Mouse (Mus musculus): Measurements from ENCODE around the gene Rbm20. TPM values are rescaled to one million over a fixed set of nuclear protein-coding genes. Genes with fewer than 3 reads are reported as not detected.

Gene Rbm20
- 0.78 and 0.95 TPM in 2 replicates for polyA plus RNA-seq (2014; fragmentation: Nextera tagmentation; extraction: Ambion mirVana)

DNA sequence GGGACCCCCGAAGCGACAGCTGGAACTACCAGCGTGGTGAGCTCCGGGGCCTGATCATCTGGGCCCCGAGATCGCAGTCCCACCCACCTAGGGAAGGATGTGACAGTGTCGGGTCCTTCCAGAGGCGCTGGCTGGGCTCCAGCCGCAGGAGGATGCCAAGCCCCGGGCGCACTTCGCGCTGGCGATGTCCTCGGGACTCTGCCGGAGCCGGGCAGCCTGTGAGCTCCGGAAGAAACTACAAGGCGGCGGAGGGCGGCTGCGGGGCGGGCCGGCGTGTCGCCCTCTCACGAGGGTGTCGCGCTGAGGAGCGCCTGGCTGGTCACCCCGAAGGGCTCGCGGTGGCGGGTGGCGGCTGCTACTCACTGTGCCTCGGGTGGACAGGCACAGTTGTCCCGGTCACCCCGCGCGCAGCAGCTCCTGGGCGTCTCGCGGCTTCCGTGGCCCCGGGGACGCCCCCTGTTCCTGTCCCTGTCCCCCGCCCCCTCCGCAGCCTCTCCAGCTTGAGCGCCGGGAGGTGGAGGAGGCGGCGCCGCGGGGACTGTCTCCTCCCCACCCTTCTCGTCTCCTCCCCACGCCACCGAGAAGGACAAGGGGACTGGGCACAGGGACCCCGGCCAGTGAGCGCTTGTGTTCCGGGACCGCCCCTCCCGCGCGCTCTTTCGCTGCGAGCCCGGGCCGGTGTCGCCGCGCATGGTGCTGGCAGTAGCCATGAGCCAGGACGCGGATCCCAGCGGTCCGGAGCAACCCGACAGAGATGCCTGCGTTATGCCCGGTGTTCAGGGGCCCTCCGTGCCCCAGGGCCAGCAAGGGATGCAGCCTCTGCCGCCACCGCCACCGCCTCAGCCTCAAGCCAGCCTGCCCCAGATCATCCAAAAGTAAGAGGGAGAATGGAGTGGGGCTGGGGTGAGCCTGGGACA lies at the start of gene Rbm20:
Gene Rbm20, plus strand, starts transcription at position 589 of the 917 bp plus-strand sequence.
- Histone ChIP-seq H3K27me3 (ENCODE audit: control insufficient read depth, insufficient read depth, low read length) (peaks cover 23% of the 10 kb centered on the region), H3K4me2 (replicated peaks; ENCODE audit: low read depth, low read length) (peak within 1 kb of the TSS; percentile 100), H3K4me3 (ENCODE audit: low read depth, low read length) (peak within 1 kb of the TSS; percentile 65), H3K9ac (replicated peaks; ENCODE audit: low read depth, low read length) (peak within 1 kb of the TSS; percentile 28; the same call in 1 of the 2 replicates), H3K27ac (ENCODE audit: low read length) (no peak within 1 kb of the TSS), H3K4me1 (ENCODE audit: control insufficient read depth, insufficient read depth, low read length) (peaks cover 14% of the 10 kb centered on the region; the same call in 1 of the 2 replicates), H3K9me3 (ENCODE audit: control insufficient read depth, low read depth, low read length) (no peaks in the 10 kb centered on the region), H3K36me3 (ENCODE audit: control insufficient read depth, insufficient read depth, low read length) (no peaks in the 10 kb centered on the region)
- under 1% methylated on average over 79 of the region's 82 CpGs for WGBS
- peak; percentile 69 for ATAC-seq (ENCODE audit: insufficient number of reproducible peaks, insufficient read depth, low FRiP score, low read depth)

DNA sequence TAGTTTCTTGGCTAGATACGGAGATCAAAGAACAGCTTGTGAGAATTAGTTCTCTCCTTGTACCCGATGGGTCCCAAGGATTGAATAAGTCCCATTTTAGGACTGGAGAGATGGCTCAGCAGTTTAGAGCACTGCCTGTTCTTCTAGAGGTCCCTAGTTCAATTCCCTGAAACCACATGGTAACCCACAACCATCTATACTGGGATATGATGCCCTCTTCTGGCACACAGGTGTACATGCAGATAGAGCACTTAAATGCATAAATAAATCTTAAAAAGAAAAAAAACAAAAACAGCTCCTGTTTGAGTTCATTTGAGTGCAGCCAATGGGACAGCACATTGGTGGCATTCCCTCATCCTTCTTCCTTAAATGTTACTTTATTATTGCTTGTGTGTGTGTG lies 39.1 kb upstream of the Rbm20 start:
- Histone ChIP-seq H3K36me3 (ENCODE audit: control insufficient read depth, insufficient read depth, low read length) (peaks cover 80% of the 10 kb centered on the region), H3K9me3 (ENCODE audit: control insufficient read depth, low read depth, low read length) (no peaks in the 10 kb centered on the region), H3K27ac (ENCODE audit: low read length) (no peak overlapping the region), H3K27me3 (ENCODE audit: control insufficient read depth, insufficient read depth, low read length) (no peaks in the 10 kb centered on the region), H3K4me1 (ENCODE audit: control insufficient read depth, insufficient read depth, low read length) (no peaks in the 10 kb centered on the region), H3K4me3 (ENCODE audit: low read depth, low read length) (no peak overlapping the region), H3K9ac (replicated peaks; ENCODE audit: low read depth, low read length) (no peak overlapping the region), H3K4me2 (replicated peaks; ENCODE audit: low read depth, low read length) (no peak overlapping the region)
- ATAC-seq (ENCODE audit: insufficient number of reproducible peaks, insufficient read depth, low FRiP score, low read depth) = no peak
- WGBS = 96% methylated on average over 2 of the region's 2 CpGs

DNA sequence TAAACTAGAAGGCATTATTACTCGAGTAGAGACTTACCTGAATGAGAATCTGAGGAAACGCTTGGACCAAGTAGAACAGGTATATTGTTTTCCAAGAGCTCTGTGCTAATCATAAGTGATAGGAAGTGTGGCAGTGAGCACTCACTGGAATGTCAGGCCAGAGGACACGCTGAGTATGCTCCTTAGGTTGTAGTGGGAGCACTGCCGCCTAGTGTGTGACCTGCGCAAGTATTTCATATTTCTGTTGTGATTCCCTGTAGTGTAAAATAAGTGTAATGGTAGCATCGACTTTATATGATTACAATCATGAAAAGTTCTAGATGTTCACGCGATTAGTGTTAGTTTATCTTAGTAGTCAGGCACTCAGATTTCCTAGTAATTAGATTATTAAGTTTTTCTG lies 38.4 kb upstream of the Rbm20 start:
- H3K4me2 ChIP-seq (replicated peaks; ENCODE audit: low read depth, low read length) = no peak overlapping the region
- H3K36me3 ChIP-seq (ENCODE audit: control insufficient read depth, insufficient read depth, low read length) = peaks cover 78% of the 10 kb centered on the region
- no peak overlapping the region for H3K9ac ChIP-seq (replicated peaks; ENCODE audit: low read depth, low read length)
- H3K27ac ChIP-seq (ENCODE audit: low read length) = no peak overlapping the region
- H3K4me1 ChIP-seq (ENCODE audit: control insufficient read depth, insufficient read depth, low read length) = no peaks in the 10 kb centered on the region
- H3K27me3 ChIP-seq (ENCODE audit: control insufficient read depth, insufficient read depth, low read length) = no peaks in the 10 kb centered on the region
- 92% methylated on average over 8 of the region's 8 CpGs for WGBS
- ATAC-seq (ENCODE audit: insufficient number of reproducible peaks, insufficient read depth, low FRiP score, low read depth) = no peak
- no peak overlapping the region for H3K4me3 ChIP-seq (ENCODE audit: low read depth, low read length)
- H3K9me3 ChIP-seq (ENCODE audit: control insufficient read depth, low read depth, low read length) = no peaks in the 10 kb centered on the region

DNA sequence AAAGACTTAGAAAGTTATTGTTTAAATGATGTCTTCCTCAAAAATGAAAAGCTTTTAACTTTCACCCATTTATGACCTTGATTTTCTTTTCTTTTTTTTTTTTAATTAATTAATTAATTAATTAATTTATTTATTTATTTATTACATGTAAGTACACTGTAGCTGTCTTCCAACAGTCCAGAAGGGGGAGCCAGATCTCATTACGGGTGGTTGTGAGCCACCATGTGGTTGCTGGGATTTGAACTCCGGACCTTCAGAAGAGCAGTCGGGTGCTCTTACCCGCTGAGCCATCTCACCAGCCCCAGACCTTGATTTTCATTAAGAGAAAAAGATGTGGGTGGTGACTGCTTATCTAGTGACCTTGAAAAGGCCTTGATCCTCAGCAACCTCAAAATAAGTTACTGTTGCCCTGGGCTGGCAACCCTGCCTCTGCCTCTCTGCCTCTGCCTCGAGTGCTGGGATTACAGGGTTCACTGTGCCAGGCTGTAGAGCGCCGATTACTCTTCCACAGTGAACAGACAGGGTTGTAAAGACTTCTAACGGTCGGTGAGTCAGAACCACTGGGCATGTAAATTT lies 33.0 kb upstream of the Rbm20 start:
- no peaks in the 10 kb centered on the region for H3K9me3 ChIP-seq (ENCODE audit: control insufficient read depth, low read depth, low read length)
- no peak overlapping the region for H3K4me2 ChIP-seq (replicated peaks; ENCODE audit: low read depth, low read length)
- WGBS = 89% methylated on average over 9 of the region's 9 CpGs
- H3K9ac ChIP-seq (replicated peaks; ENCODE audit: low read depth, low read length) = no peak overlapping the region
- no peaks in the 10 kb centered on the region for H3K4me1 ChIP-seq (ENCODE audit: control insufficient read depth, insufficient read depth, low read length)
- no peak for ATAC-seq (ENCODE audit: insufficient number of reproducible peaks, insufficient read depth, low FRiP score, low read depth)
- no peaks in the 10 kb centered on the region for H3K27me3 ChIP-seq (ENCODE audit: control insufficient read depth, insufficient read depth, low read length)
- H3K27ac ChIP-seq (ENCODE audit: low read length) = no peak overlapping the region
- peaks cover 63% of the 10 kb centered on the region for H3K36me3 ChIP-seq (ENCODE audit: control insufficient read depth, insufficient read depth, low read length)
- H3K4me3 ChIP-seq (ENCODE audit: low read depth, low read length) = no peak overlapping the region

DNA sequence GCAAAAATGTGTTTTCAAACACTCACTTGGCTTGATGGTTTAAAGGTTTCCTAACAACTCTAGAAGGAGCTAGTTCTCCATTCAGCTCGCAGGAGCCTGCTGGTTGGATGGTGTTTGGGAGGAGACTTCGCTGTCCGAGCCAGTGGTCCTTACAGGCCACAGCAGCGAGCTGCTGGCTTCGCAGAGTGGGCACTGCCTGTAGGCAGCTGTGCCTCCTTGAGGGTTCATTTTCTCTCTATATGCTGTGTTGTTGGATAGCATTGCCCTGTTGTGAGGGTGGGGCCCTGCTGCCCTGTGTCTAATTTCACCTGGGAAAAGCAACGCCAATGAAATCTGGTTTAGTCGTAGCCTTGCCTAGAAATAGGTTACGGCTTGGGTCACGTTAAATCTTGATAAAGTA lies 29.8 kb upstream of the Rbm20 start:
- no peaks in the 10 kb centered on the region for H3K9me3 ChIP-seq (ENCODE audit: control insufficient read depth, low read depth, low read length)
- no peak for ATAC-seq (ENCODE audit: insufficient number of reproducible peaks, insufficient read depth, low FRiP score, low read depth)
- no peaks in the 10 kb centered on the region for H3K27me3 ChIP-seq (ENCODE audit: control insufficient read depth, insufficient read depth, low read length)
- no peak overlapping the region for H3K4me2 ChIP-seq (replicated peaks; ENCODE audit: low read depth, low read length)
- no peak overlapping the region for H3K27ac ChIP-seq (ENCODE audit: low read length)
- peaks cover 40% of the 10 kb centered on the region for H3K36me3 ChIP-seq (ENCODE audit: control insufficient read depth, insufficient read depth, low read length)
- no peak overlapping the region for H3K4me3 ChIP-seq (ENCODE audit: low read depth, low read length)
- 0 out of 2 replicates have a peak, but pooled peaks cover 4% of the 10 kb centered on the region for H3K4me1 ChIP-seq (ENCODE audit: control insufficient read depth, insufficient read depth, low read length)
- H3K9ac ChIP-seq (replicated peaks; ENCODE audit: low read depth, low read length) = no peak overlapping the region
- WGBS = 79% methylated on average over 9 of the region's 9 CpGs

DNA sequence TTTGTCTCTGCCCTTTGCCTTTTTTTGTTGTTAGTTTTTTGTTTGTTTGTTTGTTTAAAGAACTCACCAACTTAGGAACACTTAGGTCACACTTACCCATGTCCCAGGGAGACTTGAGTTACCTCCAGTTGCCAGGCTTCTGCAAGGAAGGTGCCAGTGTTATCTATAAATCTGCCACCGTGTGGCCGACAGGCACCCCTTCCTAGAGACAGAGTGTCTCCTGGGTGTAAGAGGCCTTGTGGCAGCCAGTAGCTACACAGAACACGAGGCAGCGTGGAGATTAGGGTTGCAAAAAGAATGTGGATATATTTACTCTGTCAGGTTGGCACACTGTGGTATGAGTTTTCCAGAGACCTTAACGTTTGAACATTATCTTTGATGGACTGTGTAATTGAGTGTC lies 29.1 kb upstream of the Rbm20 start:
- Histone ChIP-seq H3K4me1 (ENCODE audit: control insufficient read depth, insufficient read depth, low read length) (peaks cover 9% of the 10 kb centered on the region; the same call in 1 of the 2 replicates), H3K4me2 (replicated peaks; ENCODE audit: low read depth, low read length) (no peak overlapping the region), H3K36me3 (ENCODE audit: control insufficient read depth, insufficient read depth, low read length) (peaks cover 38% of the 10 kb centered on the region), H3K27ac (ENCODE audit: low read length) (no peak overlapping the region), H3K27me3 (ENCODE audit: control insufficient read depth, insufficient read depth, low read length) (no peaks in the 10 kb centered on the region), H3K9me3 (ENCODE audit: control insufficient read depth, low read depth, low read length) (no peaks in the 10 kb centered on the region), H3K9ac (replicated peaks; ENCODE audit: low read depth, low read length) (no peak overlapping the region), H3K4me3 (ENCODE audit: low read depth, low read length) (no peak overlapping the region)
- 45% methylated on average over 5 of the region's 5 CpGs for WGBS
- ATAC-seq (ENCODE audit: insufficient number of reproducible peaks, insufficient read depth, low FRiP score, low read depth) = no peak

DNA sequence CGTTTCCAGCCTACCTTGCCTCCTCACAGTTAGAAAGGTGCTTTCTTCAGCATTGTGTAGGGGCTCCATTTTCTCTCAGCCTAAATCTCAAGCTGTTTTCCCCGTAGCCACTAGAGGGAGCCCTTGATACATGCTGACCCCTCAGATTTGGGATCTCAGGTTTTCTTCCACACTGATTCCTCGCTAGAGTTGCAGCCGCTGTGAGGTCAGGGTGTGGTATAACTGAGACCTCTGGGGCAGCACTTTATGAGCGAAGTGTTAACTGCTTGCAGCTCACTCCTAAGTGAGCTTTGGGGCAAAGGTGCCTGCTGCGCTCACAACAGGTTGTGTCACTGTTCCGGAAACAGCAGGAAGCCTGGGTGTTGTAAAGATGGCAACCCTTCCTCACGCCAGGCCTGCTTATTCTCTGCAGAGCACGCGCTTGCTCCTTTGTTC lies 28.3 kb upstream of the Rbm20 start:
- Histone ChIP-seq H3K27me3 (ENCODE audit: control insufficient read depth, insufficient read depth, low read length) (no peaks in the 10 kb centered on the region), H3K9ac (replicated peaks; ENCODE audit: low read depth, low read length) (no peak overlapping the region), H3K36me3 (ENCODE audit: control insufficient read depth, insufficient read depth, low read length) (peaks cover 33% of the 10 kb centered on the region), H3K4me3 (ENCODE audit: low read depth, low read length) (no peak overlapping the region), H3K9me3 (ENCODE audit: control insufficient read depth, low read depth, low read length) (no peaks in the 10 kb centered on the region), H3K4me2 (replicated peaks; ENCODE audit: low read depth, low read length) (no peak overlapping the region), H3K4me1 (ENCODE audit: control insufficient read depth, insufficient read depth, low read length) (peaks cover 13% of the 10 kb centered on the region), H3K27ac (ENCODE audit: low read length) (no peak overlapping the region)
- peak; percentile 55; the same call in 1 of the 2 replicates for ATAC-seq (ENCODE audit: insufficient number of reproducible peaks, insufficient read depth, low FRiP score, low read depth)
- 39% methylated on average over 10 of the region's 10 CpGs for WGBS

DNA sequence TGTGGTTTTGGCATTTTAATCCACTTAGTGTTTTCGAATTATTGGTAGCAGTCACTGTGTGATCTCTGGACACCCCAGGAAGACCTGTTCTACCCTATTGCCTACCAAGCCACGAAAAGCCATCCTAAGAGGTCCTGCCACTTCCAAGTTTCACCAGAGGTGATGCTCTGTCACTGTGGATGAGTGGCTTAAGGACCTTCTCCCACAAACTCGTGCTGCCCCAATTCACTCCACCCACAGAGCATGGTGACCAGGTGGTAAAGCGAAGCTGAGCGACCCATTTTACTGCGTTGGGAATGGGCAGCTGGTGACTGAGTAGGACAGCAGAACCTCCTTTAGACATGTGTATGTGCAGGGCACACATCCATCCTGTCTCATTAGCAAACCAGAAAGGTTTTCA lies 27.7 kb upstream of the Rbm20 start:
- Histone ChIP-seq H3K9me3 (ENCODE audit: control insufficient read depth, low read depth, low read length) (no peaks in the 10 kb centered on the region), H3K9ac (replicated peaks; ENCODE audit: low read depth, low read length) (no peak overlapping the region), H3K27ac (ENCODE audit: low read length) (no peak overlapping the region), H3K4me3 (ENCODE audit: low read depth, low read length) (no peak overlapping the region), H3K27me3 (ENCODE audit: control insufficient read depth, insufficient read depth, low read length) (no peaks in the 10 kb centered on the region), H3K4me2 (replicated peaks; ENCODE audit: low read depth, low read length) (no peak overlapping the region), H3K4me1 (ENCODE audit: control insufficient read depth, insufficient read depth, low read length) (peaks cover 18% of the 10 kb centered on the region), H3K36me3 (ENCODE audit: control insufficient read depth, insufficient read depth, low read length) (peaks cover 29% of the 10 kb centered on the region)
- 87% methylated on average over 6 of the region's 6 CpGs for WGBS
- ATAC-seq (ENCODE audit: insufficient number of reproducible peaks, insufficient read depth, low FRiP score, low read depth) = no peak
